Mouse (Mus musculus) erythroblast, embryonic 14.5 days (primary cell): ENCODE measurements around the gene Syngr3.

Experiments used
- GATA1 ChIP-seq: IDR thresholded peaks from 2 replicates; pipeline ENCODE4 v1.6.1; 2012; ENCODE audit warnings: low read length, inconsistent platforms, mixed read lengths
- TAL1 ChIP-seq: IDR thresholded peaks from 3 replicates; pipeline ENCODE4 v1.6.1; 2012; ENCODE audit warnings: low read length, inconsistent platforms, mixed read lengths

DNA sequence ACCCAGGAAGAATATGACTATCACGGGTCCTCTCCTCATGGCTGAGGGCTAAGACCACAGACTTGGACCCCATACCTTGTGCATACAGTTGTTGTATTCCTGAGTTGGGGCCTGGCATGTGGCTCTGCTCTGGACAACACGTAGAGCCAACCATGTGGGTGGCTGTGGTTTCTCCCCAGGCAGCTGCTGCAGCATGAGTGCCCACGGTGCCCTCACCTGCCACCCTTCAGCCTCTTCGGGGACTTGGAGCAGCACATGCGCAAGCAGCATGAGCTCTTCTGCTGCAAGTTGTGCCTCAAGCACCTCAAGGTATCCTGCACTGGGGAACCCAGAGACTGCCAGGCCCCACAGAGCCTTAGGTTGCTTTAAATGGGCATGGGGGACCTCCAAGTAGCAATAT, 12.9 kb downstream of the Syngr3 start:
- TF ChIP-seq TAL1: no peak
- no peak for TF ChIP-seq GATA1
